Mouse (Mus musculus): ENCODE measurements at regions not wholly inside any gene's neighbourhood (a gene's known extent, or its start where the extent isn't known, plus 50 kb on each side); places are given as distances from the start of the nearest gene placed in this dataset.
"Not testable (repeated sequence)": the region's sequence is repeated elsewhere in the genome, so short reads cannot be mapped to it uniquely, and the experiment has no call there.

DNA sequence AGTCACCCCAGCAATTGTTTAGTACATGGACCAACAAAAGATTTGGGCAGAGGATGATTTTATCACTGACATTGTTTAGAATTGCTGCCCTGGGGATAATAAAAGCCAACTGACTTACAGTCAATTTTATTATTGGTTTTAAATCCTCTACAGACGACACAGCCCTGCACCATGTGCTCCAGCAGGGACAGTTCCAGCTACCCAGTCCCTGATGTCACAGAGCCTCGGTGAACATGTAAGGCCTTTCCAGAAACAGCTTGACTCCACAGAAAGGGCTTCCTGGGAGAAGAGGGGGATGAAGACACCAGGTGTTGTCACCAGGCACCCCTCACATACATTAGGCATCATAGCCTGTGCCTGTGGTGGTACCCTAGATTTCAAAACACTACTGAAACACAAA, 447.0 kb upstream of the Smim15 start:
- no peak for DNase-seq (ENCODE audit: low spot score in 2 of 2)

DNA sequence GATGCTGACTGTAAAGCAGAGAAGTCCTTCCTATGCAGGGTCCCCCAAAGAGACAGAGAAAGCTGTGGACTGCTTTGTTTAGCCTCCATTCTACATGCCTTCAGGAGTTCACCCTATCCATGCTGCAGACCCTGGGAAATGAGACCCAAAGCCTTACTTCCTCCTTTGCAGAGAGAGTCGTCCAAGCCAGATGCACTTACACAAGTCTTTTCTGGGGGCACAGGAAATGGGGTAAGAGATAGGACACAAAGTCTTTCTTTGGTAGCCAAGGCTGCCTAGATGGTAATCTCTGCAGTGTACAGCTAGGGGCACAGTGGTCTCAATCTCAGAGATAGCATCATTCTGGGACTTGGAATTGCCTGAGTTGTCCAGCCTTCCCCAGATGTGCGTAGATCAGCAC, 448.1 kb upstream of the Smim15 start:
- no peak for DNase-seq (ENCODE audit: low spot score in 2 of 2)

GRCm38 (mm10) chr13:107588399-107589002, 455.7 kb upstream of the Smim15 start:
- no peak for DNase-seq (ENCODE audit: low spot score in 2 of 2)

DNA sequence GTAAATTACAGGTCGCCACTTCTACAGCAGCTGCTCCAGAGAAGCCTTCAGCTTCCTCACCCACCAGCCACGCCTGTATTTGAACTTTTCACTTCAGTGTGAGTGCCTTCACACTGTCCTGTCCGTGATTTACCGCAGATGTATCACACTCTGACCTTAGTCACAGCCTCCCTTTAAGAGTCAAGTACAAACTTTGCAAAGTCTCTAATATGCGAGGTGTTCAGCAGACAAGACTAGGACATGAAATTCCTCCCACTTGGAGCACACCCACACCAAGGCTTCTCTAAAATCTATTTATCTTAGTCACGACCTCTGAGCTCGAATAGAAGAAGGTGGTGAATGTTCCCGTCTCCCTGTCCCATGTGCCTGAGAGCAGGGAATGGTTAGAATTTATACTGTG, 456.6 kb upstream of the Smim15 start:
- no peak for DNase-seq (ENCODE audit: low spot score in 2 of 2)

GRCm38 (mm10) chr13:107585936-107586335, 458.3 kb upstream of the Smim15 start:
- DNase-seq (ENCODE audit: low spot score in 2 of 2) = no peak

DNA sequence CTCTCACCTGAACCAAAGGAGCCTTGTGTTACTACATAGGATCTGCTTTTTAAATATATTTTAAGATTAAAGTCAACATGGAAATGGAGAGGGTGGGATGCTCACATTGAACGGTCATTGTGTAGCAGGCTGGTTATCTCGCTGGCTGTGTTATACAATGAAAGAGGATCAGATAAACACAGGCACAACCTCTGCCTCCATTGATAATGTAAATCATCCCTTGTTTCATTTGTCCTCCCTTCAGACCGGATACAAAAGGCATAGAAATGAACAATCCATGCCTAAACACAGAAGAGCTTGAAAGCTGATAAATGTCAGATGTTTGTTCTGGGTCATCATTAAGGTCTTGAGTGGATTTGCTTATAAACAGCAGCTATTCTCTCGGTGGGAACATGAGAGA, 458.9 kb upstream of the Smim15 start:
- no peak for DNase-seq (ENCODE audit: low spot score in 2 of 2)

GRCm38 (mm10) chr13:107578968-107579367, 465.3 kb upstream of the Smim15 start:
- DNase-seq (ENCODE audit: low spot score in 2 of 2) = no peak

- no peak for DNase-seq (ENCODE audit: low spot score in 2 of 2)
These were observed 466.4 kb upstream of the Smim15 start for GRCm38 (mm10) chr13:107577809-107578208.

- DNase-seq (ENCODE audit: low spot score in 2 of 2) = no peak
These were observed 467.0 kb upstream of the Smim15 start for GRCm38 (mm10) chr13:107577272-107577671.

DNA sequence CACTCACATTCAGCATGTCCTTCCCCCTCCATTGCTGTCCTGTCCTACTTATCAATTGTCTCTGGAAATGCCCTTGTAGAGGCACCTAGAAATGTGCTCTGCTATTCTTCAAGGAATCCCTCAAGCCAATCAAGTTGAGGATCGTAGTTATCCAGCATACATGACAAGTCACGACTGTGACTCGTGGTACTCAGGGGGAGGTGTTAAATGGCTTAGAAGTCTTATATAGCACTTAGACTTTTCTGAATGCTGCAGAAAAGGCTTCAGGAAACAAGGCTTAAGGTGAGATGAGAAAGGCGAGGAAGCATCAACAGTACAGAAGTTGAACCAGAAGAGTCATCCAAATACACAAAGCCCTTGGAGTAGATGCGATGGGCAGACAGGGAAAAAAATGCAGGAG, 467.5 kb upstream of the Smim15 start:
- DNase-seq (ENCODE audit: low spot score in 2 of 2) = no peak

DNA sequence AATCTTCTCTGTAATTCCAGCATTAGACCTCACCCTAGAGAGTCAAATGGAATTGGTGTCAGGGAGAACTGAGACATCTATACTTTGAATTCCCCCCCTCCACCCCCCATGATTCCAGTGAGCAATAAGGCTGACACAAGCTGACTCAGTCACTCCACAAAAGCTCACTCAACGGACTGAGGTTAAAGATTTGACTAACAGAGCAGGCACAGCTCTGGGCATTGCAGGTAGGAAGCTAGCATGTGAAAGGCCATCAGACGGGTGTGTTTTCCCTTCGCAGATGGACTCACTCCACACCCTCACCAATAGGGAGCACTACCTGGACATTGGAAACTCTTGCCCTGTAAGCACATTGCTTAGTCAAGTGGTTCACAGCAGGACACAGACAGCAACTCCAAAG, 469.2 kb upstream of the Smim15 start:
- no peak for DNase-seq (ENCODE audit: low spot score in 2 of 2)

GRCm38 (mm10) chr13:107573499-107574355, 470.5 kb upstream of the Smim15 start:
- DNase-seq (ENCODE audit: low spot score in 2 of 2) = peak in 1 of 2 experiments; percentile 6

GRCm38 (mm10) chr13:107571539-107571938, 472.7 kb upstream of the Smim15 start:
- DNase-seq (ENCODE audit: low spot score in 2 of 2) = no peak

- no peak for DNase-seq (ENCODE audit: low spot score in 2 of 2)
These were observed 474.8 kb upstream of the Smim15 start for GRCm38 (mm10) chr13:107569477-107569876.

DNA sequence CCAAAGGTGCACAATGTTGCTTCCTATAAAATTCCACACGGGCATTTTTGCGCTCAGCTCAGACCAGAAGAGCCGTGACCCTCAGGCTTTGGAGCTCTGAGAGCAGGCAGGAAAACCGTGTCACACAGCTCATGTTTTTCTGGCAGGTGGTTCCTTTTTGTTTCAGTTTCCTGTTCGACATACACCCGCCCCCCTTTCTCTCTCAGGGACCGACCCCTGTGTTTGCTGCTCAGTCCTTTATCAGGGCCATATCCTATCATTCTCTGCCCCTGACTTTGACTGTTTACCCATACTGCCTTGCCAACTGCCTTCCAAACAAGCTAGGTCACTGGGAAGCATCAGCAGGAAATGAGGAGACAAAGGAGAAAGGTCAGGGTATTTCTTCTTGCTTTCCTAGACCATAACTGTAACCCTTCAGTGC, 475.5 kb upstream of the Smim15 start:
- DNase-seq (ENCODE audit: low spot score in 2 of 2) = no peak

DNA sequence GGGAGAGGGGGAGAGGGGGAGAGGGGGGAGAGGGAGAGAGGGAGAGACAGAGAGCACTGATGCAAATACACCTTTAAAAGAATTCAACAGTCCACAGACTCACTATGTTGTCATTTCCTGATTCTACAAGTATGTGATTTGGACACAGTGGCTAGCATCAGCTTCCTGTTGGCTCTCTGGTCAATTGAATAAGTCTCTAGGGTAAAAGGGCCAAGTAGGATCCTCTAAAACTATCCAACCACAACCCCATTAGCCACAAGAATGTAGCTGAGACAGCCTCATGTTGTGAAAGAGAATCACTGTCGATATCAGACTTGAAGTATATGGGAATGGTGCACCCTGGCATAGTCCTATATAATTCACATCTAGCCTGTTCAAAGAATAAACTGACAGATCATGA, 481.8 kb upstream of the Smim15 start:
- DNase-seq (ENCODE audit: low spot score in 2 of 2) = no peak

- no peak for DNase-seq (ENCODE audit: low spot score in 2 of 2)
These were observed 482.7 kb upstream of the Smim15 start for GRCm38 (mm10) chr13:107561529-107561928.

GRCm38 (mm10) chr13:107555958-107556357, 488.3 kb upstream of the Smim15 start:
- DNase-seq (ENCODE audit: low spot score in 2 of 2) = no peak

GRCm38 (mm10) chr13:107554091-107554490, 490.2 kb upstream of the Smim15 start:
- DNase-seq (ENCODE audit: low spot score in 2 of 2) = no peak

DNA sequence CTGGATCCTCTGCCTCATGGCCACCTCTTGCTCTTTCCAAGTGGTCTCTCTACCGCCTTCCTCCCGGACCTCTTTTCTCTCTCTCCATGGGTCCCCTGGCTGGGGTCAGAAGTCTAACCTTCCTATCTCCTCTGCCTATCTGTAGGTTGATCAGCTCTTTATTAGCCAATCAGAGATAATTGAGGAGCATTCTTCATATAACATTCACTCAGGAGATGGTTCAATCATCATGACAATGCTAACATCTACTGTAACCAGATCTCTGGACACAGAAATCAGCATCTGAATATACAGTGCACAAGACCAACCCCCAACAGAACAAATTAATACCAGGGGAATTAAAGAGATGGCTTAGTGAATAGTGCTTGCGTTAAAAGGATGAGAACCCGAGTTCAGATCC, 492.1 kb upstream of the Smim15 start:
- DNase-seq (ENCODE audit: low spot score in 2 of 2) = no peak

- not testable (repeated sequence) for DNase-seq (ENCODE audit: low spot score in 2 of 2)
These were observed 494.3 kb upstream of the Smim15 start for GRCm38 (mm10) chr13:107549995-107550394.

DNA sequence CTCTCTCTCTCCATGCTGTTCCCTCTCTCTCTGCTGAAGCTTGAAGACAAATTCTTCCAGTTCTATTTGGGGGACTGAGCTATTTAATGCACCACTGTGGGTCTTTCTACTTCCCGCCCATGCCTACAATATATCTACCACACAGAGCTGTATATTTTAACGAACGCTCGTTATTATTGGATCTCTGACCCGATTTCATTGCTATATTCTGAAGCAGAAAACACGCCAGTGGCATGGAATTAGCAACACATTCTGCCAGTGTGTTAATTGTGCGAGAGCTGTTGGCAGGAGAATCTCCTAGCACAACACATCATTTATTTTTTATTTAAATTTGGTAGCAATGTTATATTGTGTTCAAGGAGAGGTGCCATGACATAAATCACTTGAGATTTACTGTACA, 497.2 kb upstream of the Smim15 start:
- peak; percentile 13 to 48 for DNase-seq (ENCODE audit: low spot score in 2 of 2)
